Mouse (Mus musculus) cerebellum, postnatal 25 days (tissue): Measurements from ENCODE around the gene Cited2.

Experiments
- DNase-seq, 2 experiments: peaks; one replicate each; pipeline ENCODE4 v3.0.0; 2021; ENCODE audit warnings: mixed read lengths in 2 of 2

Cited2 gene

GRCm38 (mm10) chr10:17722653-17723410 is at the start of gene Cited2:
Cited2 (plus strand) TSS chr10:17723218.
- peak; percentile 100 for DNase-seq

DNA sequence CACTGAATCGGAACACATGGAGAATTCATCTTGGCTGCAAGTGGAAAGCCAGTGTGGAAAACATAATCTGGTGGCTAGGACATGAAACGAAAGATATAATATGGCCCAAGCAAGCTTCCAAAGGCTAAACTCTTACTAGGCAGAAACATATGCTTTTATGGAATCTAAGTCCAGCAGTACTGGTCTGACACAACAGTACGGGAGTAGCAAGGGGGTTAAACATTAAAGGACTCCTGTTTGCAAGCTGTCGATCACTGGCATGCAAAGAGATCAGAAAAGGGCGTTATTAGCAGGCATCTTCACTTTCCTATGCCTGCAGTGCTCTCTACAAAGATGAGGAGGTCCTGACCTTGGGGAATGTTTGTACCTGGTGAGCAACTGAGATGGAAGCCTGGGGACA is 48.6 kb upstream of the Cited2 start:
- DNase-seq = no peak

- DNase-seq = no peak
Observed at GRCm38 (mm10) chr10:17674869-17675268, 48.1 kb upstream of the Cited2 start.

- no peak for DNase-seq
Observed at GRCm38 (mm10) chr10:17676464-17676863, 46.6 kb upstream of the Cited2 start.

DNA sequence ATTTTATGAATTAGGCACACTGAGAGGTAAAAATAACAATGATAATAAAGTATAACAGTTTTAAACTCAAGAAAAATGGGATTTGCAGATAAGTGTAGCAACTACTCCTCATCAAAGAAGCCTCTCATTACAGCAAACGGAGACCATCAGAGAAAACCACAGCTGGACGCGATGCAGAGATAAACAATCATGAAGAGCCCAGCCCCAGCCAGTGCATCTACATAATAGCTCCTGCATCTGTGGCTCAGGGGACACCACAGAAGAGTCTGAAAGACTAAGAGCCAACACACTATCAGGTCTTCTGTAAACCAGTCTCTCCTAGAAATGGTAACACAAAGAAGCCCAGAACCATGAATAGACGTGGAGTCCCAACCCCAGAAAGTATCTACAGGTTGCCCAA is 45.7 kb upstream of the Cited2 start:
- DNase-seq = no peak

DNA sequence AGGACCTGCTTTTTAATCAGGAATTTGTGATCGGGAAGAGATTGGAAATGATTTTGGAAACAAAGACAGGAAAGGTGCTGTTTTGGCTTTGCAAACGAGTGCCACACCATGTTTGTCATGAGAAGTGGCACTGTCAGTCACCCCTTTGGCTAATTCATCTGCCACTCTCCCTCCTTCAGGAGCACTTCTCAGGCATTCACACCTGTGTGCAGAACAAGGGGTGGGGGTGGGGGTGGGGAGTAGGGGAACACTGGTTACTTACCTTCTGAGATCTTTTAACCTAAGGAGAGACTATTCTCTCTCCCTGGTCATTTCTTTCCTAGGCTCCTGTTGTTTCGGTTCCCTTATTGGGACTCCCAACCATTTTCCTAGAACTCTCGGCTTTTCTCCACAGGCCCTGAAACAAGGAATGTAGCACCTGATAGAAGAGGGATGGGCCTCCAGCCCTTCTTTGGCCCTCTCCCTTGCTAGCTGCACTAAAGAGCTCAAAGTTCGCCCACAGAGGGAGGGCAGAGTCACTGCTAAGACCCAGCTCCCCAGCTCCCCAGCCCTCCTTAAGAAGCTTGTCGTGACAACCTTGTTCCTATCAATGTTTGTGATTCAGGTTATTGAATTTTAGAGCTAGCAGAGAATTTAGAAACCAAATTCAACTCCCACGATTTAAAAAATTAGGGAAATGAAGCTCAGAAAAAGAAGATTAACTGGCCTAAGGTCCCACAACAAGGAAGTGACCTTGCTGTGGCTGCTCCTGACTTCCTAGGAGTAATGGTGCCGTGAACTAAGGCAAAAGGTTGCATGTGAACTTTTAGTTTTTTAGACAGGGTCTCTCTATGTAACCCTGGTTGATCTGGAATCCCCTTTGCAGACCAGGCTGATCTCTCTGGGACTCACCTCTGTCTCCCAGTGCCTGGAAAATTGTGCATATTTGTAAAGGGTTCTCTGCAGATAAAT is 42.3 kb upstream of the Cited2 start:
- DNase-seq = no peak

GRCm38 (mm10) chr10:17681386-17681785 is 41.6 kb upstream of the Cited2 start:
- no peak for DNase-seq

- no peak for DNase-seq
Observed at GRCm38 (mm10) chr10:17683852-17684428, 39.1 kb upstream of the Cited2 start.

DNA sequence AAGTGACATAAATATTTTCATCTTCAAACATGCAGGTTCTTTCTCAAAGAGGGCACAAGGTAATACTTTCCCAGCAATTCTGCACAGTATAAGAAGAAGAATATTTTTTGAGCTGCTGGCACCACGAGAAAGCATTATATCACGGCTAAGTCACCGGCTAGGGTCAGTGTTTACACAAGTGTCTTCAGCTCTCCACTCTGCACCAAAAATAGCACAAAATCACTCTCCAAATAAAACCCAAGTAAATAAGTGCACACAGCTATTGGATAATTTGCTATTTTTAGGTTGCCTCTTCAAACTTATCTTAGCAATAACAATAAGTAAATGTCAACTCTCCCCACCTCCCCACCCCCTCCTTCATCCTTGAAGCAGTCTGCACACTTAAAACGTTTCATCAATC is 33.2 kb upstream of the Cited2 start:
- no peak for DNase-seq

DNA sequence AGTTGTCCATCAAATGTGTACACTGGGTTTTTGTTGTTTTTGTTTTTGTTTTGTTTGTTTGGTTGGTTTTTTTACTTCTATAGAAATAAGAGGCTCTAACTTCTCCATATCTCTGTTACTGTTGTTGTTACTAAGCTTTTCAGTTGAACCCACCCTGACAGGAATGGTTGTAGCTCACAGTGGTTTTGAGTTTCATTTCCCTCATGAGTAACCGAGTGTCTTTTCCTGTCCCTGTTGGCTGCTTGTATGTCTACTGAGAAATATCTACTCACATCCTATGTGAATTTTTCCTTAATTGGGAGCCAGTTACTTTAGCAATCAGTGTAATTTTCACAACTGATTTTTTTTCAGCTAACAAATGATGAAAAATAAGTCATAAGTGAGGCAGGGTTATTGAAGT is 31.3 kb upstream of the Cited2 start:
- DNase-seq = no peak

- no peak for DNase-seq
Observed at GRCm38 (mm10) chr10:17695801-17696200, 27.2 kb upstream of the Cited2 start.

GRCm38 (mm10) chr10:17697376-17698265 is 25.4 kb upstream of the Cited2 start:
- DNase-seq = no peak

DNA sequence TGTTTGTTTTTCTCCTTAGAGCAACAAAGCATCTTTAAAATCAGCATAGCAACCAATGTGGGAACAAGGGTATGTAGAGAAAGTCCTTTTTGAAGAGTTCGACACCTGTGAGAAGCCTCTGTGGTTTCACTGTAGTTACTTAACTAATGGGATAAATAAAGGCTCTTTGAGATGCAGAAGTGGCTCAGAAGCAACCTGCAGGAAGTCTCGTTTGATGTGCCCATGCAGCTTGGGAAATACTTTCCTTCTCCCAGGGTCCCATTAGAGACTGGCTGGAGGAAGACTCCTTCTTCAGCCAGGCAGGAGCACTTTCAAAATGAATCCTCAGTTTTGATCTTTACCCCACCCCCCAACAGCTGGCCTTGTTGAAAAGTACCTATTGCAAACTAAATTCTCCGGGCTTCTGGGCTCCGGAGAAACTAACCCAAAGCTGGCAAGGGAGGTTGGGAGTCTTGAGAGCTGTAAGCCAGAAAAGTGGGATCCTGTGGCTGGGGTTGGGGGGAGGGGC is 17.5 kb upstream of the Cited2 start:
- no peak for DNase-seq

DNA sequence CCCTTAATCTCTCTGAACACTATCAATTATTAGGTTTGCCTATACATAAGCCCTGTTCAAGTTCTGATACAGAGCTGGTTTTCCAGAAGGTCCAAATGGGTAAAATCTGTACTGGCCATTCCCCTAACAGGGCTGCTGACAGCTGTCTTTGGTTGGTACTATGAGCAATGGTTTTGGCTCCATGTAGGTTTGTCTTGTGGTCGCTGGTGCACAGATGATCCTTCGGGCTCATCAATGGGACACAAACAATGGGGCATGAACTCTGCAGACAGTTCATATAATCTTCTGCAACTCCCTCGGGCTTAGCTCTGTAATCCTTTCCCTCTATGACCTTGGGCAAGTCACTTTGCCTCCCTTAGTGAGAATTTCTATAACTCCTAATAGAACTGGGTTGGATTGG is 12.3 kb upstream of the Cited2 start:
- no peak for DNase-seq

DNA sequence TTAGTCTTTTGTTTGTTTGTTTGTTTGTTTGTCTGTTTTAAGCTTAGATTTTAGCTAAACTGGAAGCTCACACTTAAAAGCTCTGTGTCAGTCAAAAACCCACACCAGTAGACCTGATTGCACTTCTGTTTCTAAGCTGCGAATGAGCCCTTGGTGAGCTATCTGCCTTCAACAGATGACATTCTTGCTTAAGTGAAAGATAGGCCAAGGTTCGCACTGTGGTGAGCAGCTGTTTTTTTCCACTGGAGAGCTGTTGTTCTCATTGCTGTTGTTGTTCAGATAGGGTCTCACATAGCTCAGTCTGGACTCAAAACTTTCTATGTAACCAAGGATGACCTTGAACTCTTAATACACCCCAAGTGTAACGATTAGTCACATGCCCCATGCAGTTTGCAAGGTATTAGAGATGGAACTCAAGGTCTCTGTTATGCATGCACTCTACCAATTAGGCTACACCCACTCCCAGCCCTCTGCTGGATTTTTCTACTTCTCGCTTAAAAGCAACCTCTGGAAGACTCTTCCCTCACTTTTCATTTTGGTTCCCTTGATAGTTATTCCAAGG is 3.9 kb upstream of the Cited2 start:
- DNase-seq = no peak

DNA sequence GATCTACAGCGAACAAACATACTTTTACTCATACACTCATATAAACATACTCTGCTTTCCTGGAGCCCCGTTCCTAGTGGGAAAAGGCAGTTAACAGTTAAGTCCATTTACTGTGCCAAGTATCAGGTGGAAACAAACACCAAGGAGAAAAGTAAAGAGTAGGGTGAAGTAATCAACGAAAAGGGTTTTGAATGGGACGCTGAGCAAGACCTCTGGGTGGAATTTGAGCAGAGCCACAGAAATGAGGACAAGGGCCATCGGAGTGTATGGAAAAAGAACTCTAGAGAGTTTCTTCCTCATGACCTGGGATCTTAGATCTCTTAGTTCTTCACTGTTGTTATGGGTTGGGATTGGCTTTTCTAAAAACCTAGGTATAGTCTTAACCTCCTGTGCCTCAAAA is 3.4 kb upstream of the Cited2 start:
- no peak for DNase-seq

DNA sequence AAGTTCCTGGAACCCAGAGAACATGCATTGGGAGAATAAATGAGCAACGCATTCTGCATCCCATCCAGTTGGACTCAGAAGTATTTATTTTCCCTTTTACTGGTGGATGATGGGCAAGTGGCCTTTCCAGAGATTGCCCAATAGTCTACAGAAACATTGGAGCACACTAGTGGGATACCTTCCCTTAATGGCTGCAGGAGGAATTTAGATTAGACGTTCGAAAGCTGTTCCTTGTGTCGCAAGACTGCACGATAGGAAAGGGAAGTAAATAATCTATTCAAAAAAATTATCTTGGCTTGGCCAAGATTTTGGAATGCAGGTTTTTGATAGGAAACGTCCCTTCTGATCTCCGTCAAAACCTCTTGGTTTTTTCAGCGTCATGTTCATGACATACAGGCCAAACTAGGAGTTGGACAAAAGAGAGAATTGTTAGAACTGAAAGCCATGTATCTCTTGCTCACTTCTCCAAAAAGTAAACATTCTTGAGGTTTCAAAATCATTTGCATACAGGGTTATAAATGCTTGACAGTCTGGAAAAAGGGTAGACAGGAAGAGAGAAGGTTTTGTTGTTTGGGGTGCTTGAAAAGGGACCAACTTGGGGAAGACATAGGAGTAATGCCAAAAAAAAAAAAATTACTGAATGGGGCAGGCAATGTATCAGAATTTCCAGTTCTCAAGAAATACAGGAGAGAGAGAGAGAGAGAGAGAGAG is 2.0 kb upstream of the Cited2 start:
- DNase-seq = no peak

DNA sequence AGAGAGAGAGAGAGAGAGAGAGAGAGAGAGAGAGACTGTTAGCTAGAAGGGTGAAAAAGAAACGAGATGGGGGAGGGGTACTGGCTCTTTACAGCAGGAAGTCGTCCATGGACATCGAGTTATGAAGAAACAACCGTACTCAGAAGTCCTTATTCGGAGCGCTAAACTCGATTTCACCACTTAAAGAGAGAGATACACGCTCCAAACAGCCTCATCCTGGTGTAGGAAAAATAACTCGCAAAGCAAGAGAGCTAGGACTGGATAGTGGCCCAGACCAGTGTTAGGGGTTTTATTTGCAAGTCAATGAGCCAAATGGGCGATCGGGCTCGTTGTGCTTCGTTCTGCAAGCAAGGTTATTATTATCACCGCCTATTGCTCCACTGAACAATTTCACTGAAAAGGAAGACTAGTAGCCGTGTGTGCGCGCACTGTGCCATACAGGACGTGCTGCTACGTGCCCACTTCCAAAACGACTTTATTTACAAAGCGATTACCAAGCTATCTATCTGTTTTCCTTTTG is 1.4 kb upstream of the Cited2 start:
- DNase-seq = no peak

DNA sequence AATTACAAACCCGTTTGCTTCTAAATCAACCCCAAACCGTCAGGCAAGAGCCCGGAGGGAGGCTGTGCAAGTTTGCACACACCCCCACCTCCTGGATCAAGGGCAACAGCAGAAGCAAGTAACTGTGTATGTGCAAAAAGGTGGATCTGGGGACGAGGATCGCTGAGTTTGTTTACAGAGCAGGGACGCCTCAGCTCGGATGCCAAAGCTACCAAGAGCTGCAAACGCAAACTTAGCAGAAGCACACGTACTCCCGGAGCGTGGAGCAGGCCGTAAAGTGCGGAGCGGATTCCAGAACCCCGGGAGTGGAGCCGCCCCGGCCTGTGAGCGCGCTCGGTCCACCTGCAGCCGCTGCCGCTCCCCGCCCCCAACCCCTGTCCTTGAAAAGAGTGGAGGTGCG is 860 bp upstream of the Cited2 start:
- peak; percentile 99 to 100 for DNase-seq

- DNase-seq = no peak
Observed at GRCm38 (mm10) chr10:17723421-17723841, 413 bp downstream of the Cited2 start.
